Mouse (Mus musculus): Measurements from ENCODE around the gene Mapkapk2. TPM values are rescaled to one million over a fixed set of nuclear protein-coding genes. Genes with fewer than 3 reads are reported as not detected.

Mapkapk2 gene
- polyA plus RNA-seq, 1 experiment from 2014 or later = 51.1 TPM

GRCm38 (mm10) chr1:131050011-131050410 lies 47.6 kb downstream of the Mapkapk2 start:
- H3K36me3 ChIP-seq = peaks cover 28% of the 10 kb centered on the region
- WGBS = 91% methylated on average over 5 of the region's 5 CpGs
- H3K27me3 ChIP-seq (ENCODE audit: insufficient read depth, poor library complexity, severe bottlenecking) = no peaks in the 10 kb centered on the region
- H3K4me1 ChIP-seq (replicated peaks) = peaks cover 22% of the 10 kb centered on the region
- no peak overlapping the region for H3K4me3 ChIP-seq
- no peak overlapping the region for H3K27ac ChIP-seq
- no peaks in the 10 kb centered on the region for H3K9me3 ChIP-seq
- DNase-seq (ENCODE audit: low spot score) = no peak

GRCm38 (mm10) chr1:131049361-131049806 lies 48.2 kb downstream of the Mapkapk2 start:
- H3K9me3 ChIP-seq = no peaks in the 10 kb centered on the region
- 78% methylated on average over 5 of the region's 5 CpGs for WGBS
- H3K27me3 ChIP-seq (ENCODE audit: insufficient read depth, poor library complexity, severe bottlenecking) = no peaks in the 10 kb centered on the region
- H3K4me1 ChIP-seq (replicated peaks) = peaks cover 22% of the 10 kb centered on the region
- no peak overlapping the region for H3K27ac ChIP-seq
- peaks cover 22% of the 10 kb centered on the region for H3K36me3 ChIP-seq
- no peak overlapping the region for H3K4me3 ChIP-seq
- no peak for DNase-seq (ENCODE audit: low spot score)

GRCm38 (mm10) chr1:131048946-131049345 lies 48.7 kb downstream of the Mapkapk2 start:
- no peak for DNase-seq (ENCODE audit: low spot score)
- Histone ChIP-seq H3K4me3 (no peak overlapping the region), H3K27me3 (ENCODE audit: insufficient read depth, poor library complexity, severe bottlenecking) (no peaks in the 10 kb centered on the region), H3K4me1 (replicated peaks) (peaks cover 22% of the 10 kb centered on the region), H3K27ac (no peak overlapping the region), H3K9me3 (no peaks in the 10 kb centered on the region), H3K36me3 (peaks cover 17% of the 10 kb centered on the region)
- WGBS = 92% methylated on average over 8 of the region's 8 CpGs

- H3K36me3 ChIP-seq = peaks cover 14% of the 10 kb centered on the region
- no peak for DNase-seq (ENCODE audit: low spot score)
- peaks cover 16% of the 10 kb centered on the region for H3K4me1 ChIP-seq (replicated peaks)
- no peak overlapping the region for H3K4me3 ChIP-seq
- H3K27me3 ChIP-seq (ENCODE audit: insufficient read depth, poor library complexity, severe bottlenecking) = no peaks in the 10 kb centered on the region
- H3K9me3 ChIP-seq = no peaks in the 10 kb centered on the region
- 90% methylated on average over 6 of the region's 6 CpGs for WGBS
- H3K27ac ChIP-seq = no peak overlapping the region
Observed at GRCm38 (mm10) chr1:131048121-131048863, 49.3 kb downstream of the Mapkapk2 start.

- no peak for DNase-seq (ENCODE audit: low spot score)
- H3K9me3 ChIP-seq = no peaks in the 10 kb centered on the region
- no peaks in the 10 kb centered on the region for H3K27me3 ChIP-seq (ENCODE audit: insufficient read depth, poor library complexity, severe bottlenecking)
- 90% methylated on average over 10 of the region's 10 CpGs for WGBS
- no peak overlapping the region for H3K4me3 ChIP-seq
- H3K4me1 ChIP-seq (replicated peaks) = peaks cover 10% of the 10 kb centered on the region
- H3K36me3 ChIP-seq = no peaks in the 10 kb centered on the region
- H3K27ac ChIP-seq = no peak overlapping the region
Observed at GRCm38 (mm10) chr1:131046607-131047006, 51.0 kb downstream of the Mapkapk2 start.

- Histone ChIP-seq H3K36me3 (no peaks in the 10 kb centered on the region), H3K9me3 (no peaks in the 10 kb centered on the region), H3K4me3 (no peak overlapping the region), H3K27me3 (ENCODE audit: insufficient read depth, poor library complexity, severe bottlenecking) (no peaks in the 10 kb centered on the region), H3K4me1 (replicated peaks) (peaks cover 2% of the 10 kb centered on the region; the same call in 1 of the 2 replicates), H3K27ac (no peak overlapping the region)
- DNase-seq (ENCODE audit: low spot score) = no peak
- 89% methylated on average over 2 of the region's 2 CpGs for WGBS
Observed at GRCm38 (mm10) chr1:131045723-131046355, 51.8 kb downstream of the Mapkapk2 start.

- no peaks in the 10 kb centered on the region for H3K36me3 ChIP-seq
- WGBS = 91% methylated on average over 4 of the region's 4 CpGs
- H3K27ac ChIP-seq = no peak overlapping the region
- H3K4me3 ChIP-seq = no peak overlapping the region
- no peaks in the 10 kb centered on the region for H3K9me3 ChIP-seq
- DNase-seq (ENCODE audit: low spot score) = no peak
- H3K4me1 ChIP-seq (replicated peaks) = no peaks in the 10 kb centered on the region; the same call in 1 of the 2 replicates
- no peaks in the 10 kb centered on the region for H3K27me3 ChIP-seq (ENCODE audit: insufficient read depth, poor library complexity, severe bottlenecking)
Observed at GRCm38 (mm10) chr1:131043636-131044035, 54.0 kb downstream of the Mapkapk2 start.

- DNase-seq (ENCODE audit: low spot score) = no peak
- WGBS = 84% methylated on average over 3 of the region's 3 CpGs
- H3K27me3 ChIP-seq (ENCODE audit: insufficient read depth, poor library complexity, severe bottlenecking) = no peaks in the 10 kb centered on the region
- H3K36me3 ChIP-seq = no peaks in the 10 kb centered on the region
- no peak overlapping the region for H3K4me3 ChIP-seq
- no peak overlapping the region for H3K27ac ChIP-seq
- no peaks in the 10 kb centered on the region; the same call in 1 of the 2 replicates for H3K4me1 ChIP-seq (replicated peaks)
- H3K9me3 ChIP-seq = no peaks in the 10 kb centered on the region
Observed at GRCm38 (mm10) chr1:131042721-131043120, 54.9 kb downstream of the Mapkapk2 start.

- DNase-seq (ENCODE audit: low spot score) = no peak
- 58% methylated on average over 2 of the region's 2 CpGs for WGBS
- H3K27ac ChIP-seq = no peak overlapping the region
- H3K9me3 ChIP-seq = no peaks in the 10 kb centered on the region
- no peak overlapping the region for H3K4me3 ChIP-seq
- H3K36me3 ChIP-seq = no peaks in the 10 kb centered on the region
- H3K4me1 ChIP-seq (replicated peaks) = no peaks in the 10 kb centered on the region; the same call in 1 of the 2 replicates
- no peaks in the 10 kb centered on the region for H3K27me3 ChIP-seq (ENCODE audit: insufficient read depth, poor library complexity, severe bottlenecking)
Observed at GRCm38 (mm10) chr1:131042263-131042662, 55.4 kb downstream of the Mapkapk2 start.

GRCm38 (mm10) chr1:131039479-131039878 lies 58.1 kb downstream of the Mapkapk2 start:
- no peaks in the 10 kb centered on the region for H3K9me3 ChIP-seq
- no peaks in the 10 kb centered on the region for H3K36me3 ChIP-seq
- no peak overlapping the region for H3K4me3 ChIP-seq
- no peak overlapping the region for H3K27ac ChIP-seq
- 90% methylated on average over 5 of the region's 5 CpGs for WGBS
- no peak for DNase-seq (ENCODE audit: low spot score)
- no peaks in the 10 kb centered on the region for H3K27me3 ChIP-seq (ENCODE audit: insufficient read depth, poor library complexity, severe bottlenecking)
- H3K4me1 ChIP-seq (replicated peaks) = no peaks in the 10 kb centered on the region; the same call in 1 of the 2 replicates

GRCm38 (mm10) chr1:131038415-131039017 lies 59.1 kb downstream of the Mapkapk2 start:
- no peaks in the 10 kb centered on the region for H3K36me3 ChIP-seq
- DNase-seq (ENCODE audit: low spot score) = no peak
- no peak overlapping the region for H3K27ac ChIP-seq
- no peaks in the 10 kb centered on the region for H3K9me3 ChIP-seq
- H3K4me1 ChIP-seq (replicated peaks) = no peaks in the 10 kb centered on the region; the same call in 1 of the 2 replicates
- H3K4me3 ChIP-seq = no peak overlapping the region
- no peaks in the 10 kb centered on the region for H3K27me3 ChIP-seq (ENCODE audit: insufficient read depth, poor library complexity, severe bottlenecking)
- WGBS = 87% methylated on average over 10 of the region's 10 CpGs

GRCm38 (mm10) chr1:131038001-131038400 lies 59.6 kb downstream of the Mapkapk2 start:
- H3K9me3 ChIP-seq = no peaks in the 10 kb centered on the region
- no peak for DNase-seq (ENCODE audit: low spot score)
- H3K36me3 ChIP-seq = no peaks in the 10 kb centered on the region
- no peaks in the 10 kb centered on the region for H3K27me3 ChIP-seq (ENCODE audit: insufficient read depth, poor library complexity, severe bottlenecking)
- no peak overlapping the region for H3K4me3 ChIP-seq
- 94% methylated on average over 5 of the region's 5 CpGs for WGBS
- no peaks in the 10 kb centered on the region; the same call in 1 of the 2 replicates for H3K4me1 ChIP-seq (replicated peaks)
- no peak overlapping the region for H3K27ac ChIP-seq

- Histone ChIP-seq H3K4me1 (replicated peaks) (no peaks in the 10 kb centered on the region), H3K4me3 (no peak overlapping the region), H3K27me3 (ENCODE audit: insufficient read depth, poor library complexity, severe bottlenecking) (no peaks in the 10 kb centered on the region), H3K9me3 (no peaks in the 10 kb centered on the region), H3K27ac (no peak overlapping the region), H3K36me3 (no peaks in the 10 kb centered on the region)
- no peak for DNase-seq (ENCODE audit: low spot score)
- WGBS = 62% methylated on average over 3 of the region's 3 CpGs
Observed at GRCm38 (mm10) chr1:131031267-131031666, 66.4 kb downstream of the Mapkapk2 start.
